Mouse (Mus musculus) erythroid progenitor cell, adult 5-6 weeks (primary cell): Measurements from ENCODE around the gene Sept5. TPM values are rescaled to one million over a fixed set of nuclear protein-coding genes. Genes with fewer than 3 reads are reported as not detected.

Experiments used
- ATAC-seq: replicated peaks from 2 replicates; pipeline ENCODE4 v1.8.0; 2016; ENCODE audit warnings: moderate number of reproducible peaks, mild to moderate bottlenecking, moderate TSS enrichment, inconsistent platforms; ENCODE audit not compliant: poor library complexity, low FRiP score, severe bottlenecking
- total RNA-seq, 2 experiments: library from RNA; stranded (forward) in 1 of 2; stranded (reverse) in 1 of 2; fragments of 150-400 nt in 1 of 2; fragments of 186-747, 209-891 nt in 1 of 2; gene quantifications; 2 replicates each; pipeline versions ENCODE4 v1.2.3 to v1.2.4; 2015 to 2017; ENCODE audit warnings: low replicate concordance in 2 of 2

Sept5 gene
- total RNA-seq, 2 experiments from 2014 or later = 2.1 TPM; not detected in 1

GRCm38 (mm10) chr16:18636401-18636800 is 6.6 kb upstream of the Sept5 start:
- ATAC-seq = no peak

- ATAC-seq = no peak
Measured at GRCm38 (mm10) chr16:18633333-18633732, 3.6 kb upstream of the Sept5 start.

GRCm38 (mm10) chr16:18632816-18633215 is 3.1 kb upstream of the Sept5 start:
- ATAC-seq = no peak

- no peak for ATAC-seq
Measured at GRCm38 (mm10) chr16:18632059-18632458, 2.3 kb upstream of the Sept5 start.

GRCm38 (mm10) chr16:18631141-18631540 is 1.4 kb upstream of the Sept5 start:
- ATAC-seq = no peak

GRCm38 (mm10) chr16:18630291-18630690 is 537 bp upstream of the Sept5 start:
- ATAC-seq = no peak

GRCm38 (mm10) chr16:18628948-18629340 is 810 bp downstream of the Sept5 start:
- no peak for ATAC-seq

GRCm38 (mm10) chr16:18628206-18628947 is 1.4 kb downstream of the Sept5 start:
- ATAC-seq = no peak

- ATAC-seq = no peak
Measured at GRCm38 (mm10) chr16:18627163-18627562, 2.6 kb downstream of the Sept5 start.

- ATAC-seq = peak; percentile 28; the same call in 1 of the 2 replicates
Measured at GRCm38 (mm10) chr16:18626376-18626878, 3.3 kb downstream of the Sept5 start, which contains the start of gene Gm49601. TSS of gene Gm49601 (minus strand) at chr16:18626427.

- no peak for ATAC-seq
Measured at GRCm38 (mm10) chr16:18625791-18626311, 3.9 kb downstream of the Sept5 start.

- no peak for ATAC-seq
Measured at GRCm38 (mm10) chr16:18625097-18625496, 4.7 kb downstream of the Sept5 start.

- no peak for ATAC-seq
Measured at GRCm38 (mm10) chr16:18624641-18625040, 5.1 kb downstream of the Sept5 start.

- ATAC-seq = no peak
Measured at GRCm38 (mm10) chr16:18623751-18624540, 5.8 kb downstream of the Sept5 start.

GRCm38 (mm10) chr16:18622916-18623750 is 6.6 kb downstream of the Sept5 start:
- no peak for ATAC-seq

- no peak for ATAC-seq
Measured at GRCm38 (mm10) chr16:18622019-18622418, 7.7 kb downstream of the Sept5 start, which contains the start of gene Gp1bb. TSS of gene Gp1bb (minus strand) at chr16:18622403.

- no peak for ATAC-seq
Measured at GRCm38 (mm10) chr16:18621362-18622001, 8.3 kb downstream of the Sept5 start.

GRCm38 (mm10) chr16:18620601-18621361 is 9.0 kb downstream of the Sept5 start:
- ATAC-seq = no peak
